Mouse (Mus musculus): ENCODE measurements around the gene Akap8l. TPM values are rescaled to one million over a fixed set of nuclear protein-coding genes. Genes with fewer than 3 reads are reported as not detected.

Gene Akap8l
- total and polyA plus RNA-seq, 3 experiments: 50.3 to 55.1 (median 51.2) TPM

DNA sequence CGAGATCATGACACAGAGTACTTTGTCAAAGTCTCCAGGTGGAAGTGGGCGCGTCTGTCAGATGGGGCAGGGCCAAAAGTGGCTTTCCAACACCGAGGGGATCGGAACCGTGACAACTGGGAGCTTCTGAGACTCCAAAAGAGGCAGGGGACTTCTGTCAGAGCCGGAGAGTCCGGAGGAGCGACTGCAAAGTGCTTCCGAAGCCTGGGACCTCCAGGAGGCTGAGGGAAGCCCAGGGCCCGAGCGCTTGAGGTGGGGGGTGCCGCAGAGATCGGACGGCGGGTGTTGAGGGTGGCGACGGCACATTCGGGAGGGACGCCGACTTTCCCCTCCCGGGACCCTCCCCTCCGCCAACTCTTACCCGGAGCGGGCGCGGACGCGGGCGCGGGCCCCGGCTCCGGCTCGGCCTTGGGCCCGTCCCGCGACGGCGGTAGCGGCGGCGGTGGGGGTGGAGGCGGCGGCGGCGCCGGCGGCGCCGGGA lies 13.5 kb upstream of the Akap8l start:
- Histone ChIP-seq H3K4me1 (ENCODE audit: control insufficient read depth, insufficient read depth, low read length) (peaks cover 7% of the 10 kb centered on the region), H3K27ac (peak overlapping the region; percentile 60), H3K79me2 (replicated peaks; ENCODE audit: control insufficient read depth, insufficient read depth, low read length) (peaks cover 4% of the 10 kb centered on the region; the same call in 1 of the 2 replicates), H3K36me3 (ENCODE audit: control insufficient read depth, insufficient read depth, low read length) (no peaks in the 10 kb centered on the region; the same call in 1 of the 2 replicates), H3K9ac (ENCODE audit: low read depth, low read length) (peak overlapping the region; percentile 83), H3K27me3 (ENCODE audit: control insufficient read depth, insufficient read depth, low read length) (no peaks in the 10 kb centered on the region), H3K4me3 (peak overlapping the region; percentile 88)
- no peak for DNase-seq
- no peak for TF ChIP-seq POLR2A (IDR thresholded peaks at IDR 0.05; ENCODE audit: insufficient read depth, low read depth, low read length)
- TF ChIP-seq EP300 (IDR thresholded peaks at IDR 0.05; ENCODE audit: insufficient read depth, low read depth, low read length): no peak
- TF ChIP-seq CTCF (IDR thresholded peaks at IDR 0.05): no peak
- intact Hi-C loops (cut with DNase I): loop anchor here (2.0 kb wide), 2 partner anchors 15 to 23 kb away; no protein-coding TSS in a partner anchor
- under 1% methylated on average over 42 of the region's 50 CpGs for WGBS

DNA sequence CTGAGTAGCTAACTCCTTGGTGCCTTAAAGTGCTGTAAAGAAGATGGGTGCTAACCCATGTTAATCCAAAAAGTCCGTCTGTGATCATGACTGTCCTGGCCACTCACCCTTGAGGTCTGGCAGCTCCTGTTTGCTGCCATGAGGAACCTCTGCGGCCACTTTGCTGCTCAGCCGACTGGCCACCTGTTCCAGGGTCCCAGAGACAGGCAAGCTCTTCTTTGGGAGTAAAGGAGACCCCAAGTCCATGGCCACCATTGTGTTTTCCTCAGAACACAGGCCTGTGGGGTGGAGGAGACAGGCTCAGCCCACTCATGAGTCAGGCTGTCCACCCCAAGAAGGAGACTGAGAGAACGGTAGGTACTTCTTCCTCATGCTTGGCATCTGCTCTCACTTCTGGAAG lies 12.3 kb upstream of the Akap8l start:
- 70% methylated on average over 4 of the region's 4 CpGs for WGBS
- Histone ChIP-seq H3K79me2 (replicated peaks; ENCODE audit: control insufficient read depth, insufficient read depth, low read length) (peaks cover 4% of the 10 kb centered on the region; the same call in 1 of the 2 replicates), H3K27me3 (ENCODE audit: control insufficient read depth, insufficient read depth, low read length) (no peaks in the 10 kb centered on the region), H3K27ac (no peak overlapping the region), H3K9ac (ENCODE audit: low read depth, low read length) (no peak overlapping the region), H3K4me1 (ENCODE audit: control insufficient read depth, insufficient read depth, low read length) (peaks cover 7% of the 10 kb centered on the region), H3K36me3 (ENCODE audit: control insufficient read depth, insufficient read depth, low read length) (no peaks in the 10 kb centered on the region; the same call in 1 of the 2 replicates), H3K4me3 (peak overlapping the region; percentile 88; the same call in 1 of the 2 replicates)
- no peak for DNase-seq
- intact Hi-C loops (cut with DNase I): loop anchor here (2.0 kb wide), 1 partner anchor 14 kb away; no protein-coding TSS in a partner anchor
- TF ChIP-seq EP300 (IDR thresholded peaks at IDR 0.05; ENCODE audit: insufficient read depth, low read depth, low read length): no peak
- TF ChIP-seq POLR2A (IDR thresholded peaks at IDR 0.05; ENCODE audit: insufficient read depth, low read depth, low read length): no peak
- TF ChIP-seq CTCF (IDR thresholded peaks at IDR 0.05): no peak

DNA sequence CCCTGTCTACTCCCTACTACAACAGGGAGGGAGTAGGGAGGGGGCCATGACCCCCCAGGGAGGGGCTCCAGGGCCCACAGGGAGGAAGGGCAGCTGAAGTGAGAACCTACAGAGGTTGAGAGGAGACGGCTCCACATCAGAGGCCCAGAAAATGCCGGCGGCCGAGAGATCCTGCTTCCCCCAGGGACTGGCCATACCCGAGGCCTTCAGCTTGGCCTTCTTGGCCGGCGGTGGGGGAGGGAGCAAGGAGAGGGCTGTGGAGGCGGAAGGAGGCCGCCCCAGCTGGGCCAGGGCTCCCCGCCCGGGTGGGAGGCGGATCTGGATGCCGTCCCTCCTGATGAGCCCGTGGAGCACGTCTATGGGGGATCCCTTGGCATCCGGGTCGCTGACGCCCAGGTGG lies 9.5 kb upstream of the Akap8l start:
- WGBS: 80% methylated on average over 18 of the region's 18 CpGs
- no peak overlapping the region for H3K9ac ChIP-seq (ENCODE audit: low read depth, low read length)
- no peak for TF ChIP-seq CTCF (IDR thresholded peaks at IDR 0.05)
- TF ChIP-seq POLR2A (IDR thresholded peaks at IDR 0.05; ENCODE audit: insufficient read depth, low read depth, low read length): no peak
- no peak for TF ChIP-seq EP300 (IDR thresholded peaks at IDR 0.05; ENCODE audit: insufficient read depth, low read depth, low read length)
- no peaks in the 10 kb centered on the region for H3K27me3 ChIP-seq (ENCODE audit: control insufficient read depth, insufficient read depth, low read length)
- DNase-seq: no peak
- H3K79me2 ChIP-seq (replicated peaks; ENCODE audit: control insufficient read depth, insufficient read depth, low read length): peaks cover 4% of the 10 kb centered on the region; the same call in 1 of the 2 replicates
- H3K36me3 ChIP-seq (ENCODE audit: control insufficient read depth, insufficient read depth, low read length): no peaks in the 10 kb centered on the region; the same call in none of the 2 replicates
- no peak overlapping the region for H3K27ac ChIP-seq
- H3K4me3 ChIP-seq: no peak overlapping the region
- peaks cover 7% of the 10 kb centered on the region for H3K4me1 ChIP-seq (ENCODE audit: control insufficient read depth, insufficient read depth, low read length)
- intact Hi-C loops (cut with DNase I): no loop called here

DNA sequence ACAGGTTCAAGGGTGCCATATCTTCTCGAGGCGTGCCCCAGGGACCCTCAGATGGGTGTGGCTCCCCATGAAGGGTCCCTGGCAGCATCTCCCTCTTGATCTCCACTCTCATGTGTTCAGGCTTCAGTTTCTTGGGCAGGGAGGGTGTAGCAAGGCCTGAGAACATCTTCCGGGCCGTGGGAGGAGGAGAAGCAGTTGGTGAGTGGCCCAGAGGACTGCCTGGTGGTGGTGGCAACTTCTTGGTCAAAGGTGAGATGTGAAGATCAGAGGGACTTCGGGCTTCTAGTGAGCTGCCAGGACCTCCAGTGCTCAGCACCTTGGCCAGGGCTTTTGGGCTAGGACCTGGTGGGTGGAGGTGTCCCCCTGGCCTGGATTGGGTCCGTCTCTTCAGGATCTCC lies 8.5 kb upstream of the Akap8l start:
- no peaks in the 10 kb centered on the region; the same call in none of the 2 replicates for H3K36me3 ChIP-seq (ENCODE audit: control insufficient read depth, insufficient read depth, low read length)
- intact Hi-C loops (cut with DNase I): no loop called here
- H3K9ac ChIP-seq (ENCODE audit: low read depth, low read length): no peak overlapping the region
- peaks cover 6% of the 10 kb centered on the region; the same call in 1 of the 2 replicates for H3K4me1 ChIP-seq (ENCODE audit: control insufficient read depth, insufficient read depth, low read length)
- H3K27me3 ChIP-seq (ENCODE audit: control insufficient read depth, insufficient read depth, low read length): no peaks in the 10 kb centered on the region
- no peak overlapping the region for H3K4me3 ChIP-seq
- DNase-seq: no peak
- WGBS: 90% methylated on average over 6 of the region's 6 CpGs
- H3K79me2 ChIP-seq (replicated peaks; ENCODE audit: control insufficient read depth, insufficient read depth, low read length): peaks cover 4% of the 10 kb centered on the region; the same call in 1 of the 2 replicates
- no peak overlapping the region for H3K27ac ChIP-seq
- TF ChIP-seq POLR2A (IDR thresholded peaks at IDR 0.05; ENCODE audit: insufficient read depth, low read depth, low read length): no peak
- no peak for TF ChIP-seq EP300 (IDR thresholded peaks at IDR 0.05; ENCODE audit: insufficient read depth, low read depth, low read length)
- no peak for TF ChIP-seq CTCF (IDR thresholded peaks at IDR 0.05)

DNA sequence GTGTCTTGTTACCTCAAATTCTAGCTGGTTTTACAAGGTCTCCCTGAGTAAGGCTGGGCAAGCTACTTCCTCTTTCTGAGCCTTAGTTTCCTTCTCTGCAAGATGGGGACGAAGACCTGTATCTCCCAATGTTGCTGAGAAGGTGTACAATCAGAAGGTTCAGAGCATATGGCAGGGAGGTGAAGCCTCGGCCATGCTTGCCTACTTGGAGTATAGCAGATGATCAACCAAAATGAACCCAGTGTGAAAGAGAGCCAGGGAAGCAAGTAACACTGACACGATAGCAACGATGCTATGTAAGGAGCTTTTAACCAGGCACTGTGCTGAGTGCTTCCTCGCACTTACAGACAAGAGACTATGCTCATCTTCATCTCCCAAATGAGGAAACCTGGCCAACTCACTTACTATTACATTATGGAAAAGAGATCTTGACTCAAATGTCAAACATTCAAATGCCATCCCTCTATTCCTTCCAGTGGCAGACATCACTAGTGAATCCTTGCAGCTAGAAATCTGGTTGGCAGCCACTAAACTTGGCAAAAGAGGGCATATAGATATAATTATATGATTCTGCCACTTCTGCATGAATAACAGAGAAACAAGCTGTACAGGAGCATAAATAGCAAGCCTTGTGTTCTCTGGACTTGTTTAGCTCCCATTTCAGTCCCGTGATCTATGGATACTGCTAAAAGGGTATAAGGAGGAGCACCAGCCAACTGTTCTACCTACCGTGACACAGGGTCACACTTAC lies 8.0 kb upstream of the Akap8l start:
- intact Hi-C loops (cut with DNase I): no loop called here
- Histone ChIP-seq H3K4me1 (ENCODE audit: control insufficient read depth, insufficient read depth, low read length) (peaks cover 6% of the 10 kb centered on the region; the same call in 1 of the 2 replicates), H3K4me3 (no peak overlapping the region), H3K36me3 (ENCODE audit: control insufficient read depth, insufficient read depth, low read length) (no peaks in the 10 kb centered on the region; the same call in none of the 2 replicates), H3K79me2 (replicated peaks; ENCODE audit: control insufficient read depth, insufficient read depth, low read length) (peaks cover 2% of the 10 kb centered on the region; the same call in 1 of the 2 replicates), H3K27me3 (ENCODE audit: control insufficient read depth, insufficient read depth, low read length) (no peaks in the 10 kb centered on the region), H3K9ac (ENCODE audit: low read depth, low read length) (no peak overlapping the region), H3K27ac (no peak overlapping the region)
- DNase-seq: no peak
- WGBS: 92% methylated on average over 7 of the region's 7 CpGs
- TF ChIP-seq CTCF (IDR thresholded peaks at IDR 0.05) (no peak), POLR2A (IDR thresholded peaks at IDR 0.05; ENCODE audit: insufficient read depth, low read depth, low read length) (no peak), EP300 (IDR thresholded peaks at IDR 0.05; ENCODE audit: insufficient read depth, low read depth, low read length) (no peak)

Measured in heart, adult 2 months (tissue).